Mouse (Mus musculus) kidney, postnatal 0 days (tissue): Measurements from ENCODE around the gene Pde2a. TPM values are rescaled to one million over a fixed set of nuclear protein-coding genes. Genes with fewer than 3 reads are reported as not detected.

Experiments
- ATAC-seq: fragments of 200-750 bp; cut with Nextera tagmentation; replicated peaks from 2 replicates; pipeline ENCODE4 v1.8.0; 2017; ENCODE audit warnings: low read depth, moderate number of reproducible peaks, moderate TSS enrichment, moderate library complexity; ENCODE audit not compliant: low FRiP score
- DNase-seq: peaks from one replicate; pipeline ENCODE4 v3.0.0-alpha.2; 2016; ENCODE audit warnings: low spot score
- H3K27ac ChIP-seq: fragments of 300-500 bp; sonication (generic); 2 replicates; pipeline ENCODE4 v1.5.1; 2014; ENCODE audit warnings: mild to moderate bottlenecking
- H3K27me3 ChIP-seq: fragments of 300-500 bp; sonication (generic); 2 replicates; pipeline ENCODE4 v1.6.1; 2014; ENCODE audit warnings: low read length, mixed read lengths; ENCODE audit not compliant: insufficient read depth
- H3K36me3 ChIP-seq: fragments of 300-500 bp; sonication (generic); 2 replicates; pipeline ENCODE4 v1.6.1; 2014; ENCODE audit warnings: low read length, mixed read lengths; ENCODE audit not compliant: insufficient read depth
- H3K4me1 ChIP-seq: fragments of 300-500 bp; sonication (generic); replicated peaks from 2 replicates; pipeline ENCODE4 v1.6.1; 2014; ENCODE audit warnings: antibody characterized with exemption, low read length, mixed read lengths; ENCODE audit not compliant: insufficient read depth
- H3K4me2 ChIP-seq: fragments of 300-500 bp; sonication (generic); 2 replicates; pipeline ENCODE4 v1.6.1; 2014; ENCODE audit warnings: mild to moderate bottlenecking, low read length, moderate library complexity, mixed read lengths
- H3K4me3 ChIP-seq: fragments of 300-500 bp; sonication (generic); replicated peaks from 2 replicates; pipeline ENCODE4 v1.5.1; 2014; ENCODE audit warnings: low read depth, low read length
- H3K9ac ChIP-seq: fragments of 300-500 bp; sonication (generic); 2 replicates; pipeline ENCODE4 v1.6.1; 2014; ENCODE audit warnings: low read depth, low read length
- H3K9me3 ChIP-seq: fragments of 300-500 bp; sonication (generic); replicated peaks from 2 replicates; pipeline ENCODE4 v1.6.1; 2016; ENCODE audit warnings: low read length, inconsistent platforms, mixed read lengths
- CTCF ChIP-seq: IDR thresholded peaks from 2 replicates; pipeline ENCODE4 v1.5.1; 2016; ENCODE audit warnings: antibody characterized with exemption, low read depth, mild to moderate bottlenecking, moderate library complexity
- WGBS: fragments of 180-500 bp; shearing (Covaris S2); extraction: QIAGEN DNeasy Blood & Tissue Kit; methylation state at CpG from one replicate; pipeline ENCODE4 v1.1.7; 2014; 5-methylcytosine and 5-hydroxymethylcytosine counted together
- polyA plus RNA-seq: library from polyadenylated mRNA; unstranded; fragments of >200 nt; fragmentation: Nextera tagmentation; extraction: Ambion mirVana; gene quantifications from 2 replicates; pipeline ENCODE4 v1.2.1, GENCODE M21; 2015

The Pde2a gene
- polyA plus RNA-seq, 1 experiment from 2014 or later: 21.0 TPM

- 38% methylated on average over 5 of the region's 5 CpGs for WGBS
- Histone ChIP-seq H3K4me1 (no peaks in the 10 kb centered on the region), H3K4me2 (no peak overlapping the region), H3K9ac (no peak overlapping the region), H3K27me3 (no peaks in the 10 kb centered on the region), H3K4me3 (no peak overlapping the region), H3K36me3 (no peaks in the 10 kb centered on the region), H3K27ac (no peak overlapping the region), H3K9me3 (no peaks in the 10 kb centered on the region)
- ATAC-seq (no peak), DNase-seq (no peak)
- TF ChIP-seq CTCF: no peak
These were observed 55.7 kb downstream of the Pde2a start for GRCm38 (mm10) chr7:101477200-101477599.

GRCm38 (mm10) chr7:101478099-101478498, 56.6 kb downstream of the Pde2a start:
- peaks cover 5% of the 10 kb centered on the region; the same call in 1 of the 2 replicates for H3K4me1 ChIP-seq
- H3K4me3 ChIP-seq: no peak overlapping the region
- no peak overlapping the region for H3K27ac ChIP-seq
- 54% methylated on average over 5 of the region's 5 CpGs for WGBS
- ATAC-seq (no peak), DNase-seq (no peak)
- H3K27me3 ChIP-seq: no peaks in the 10 kb centered on the region
- no peak overlapping the region for H3K9ac ChIP-seq
- no peaks in the 10 kb centered on the region for H3K9me3 ChIP-seq
- no peaks in the 10 kb centered on the region for H3K36me3 ChIP-seq
- no peak overlapping the region for H3K4me2 ChIP-seq
- no peak for TF ChIP-seq CTCF

GRCm38 (mm10) chr7:101479841-101480240, 58.4 kb downstream of the Pde2a start:
- no peak overlapping the region for H3K9ac ChIP-seq
- H3K4me2 ChIP-seq: no peak overlapping the region
- 56% methylated on average over 4 of the region's 4 CpGs for WGBS
- peaks cover 11% of the 10 kb centered on the region; the same call in 1 of the 2 replicates for H3K4me1 ChIP-seq
- ATAC-seq (no peak), DNase-seq (no peak)
- no peak overlapping the region for H3K4me3 ChIP-seq
- no peak overlapping the region for H3K27ac ChIP-seq
- no peak for TF ChIP-seq CTCF
- no peaks in the 10 kb centered on the region for H3K27me3 ChIP-seq
- no peaks in the 10 kb centered on the region for H3K36me3 ChIP-seq
- H3K9me3 ChIP-seq: no peaks in the 10 kb centered on the region

GRCm38 (mm10) chr7:101480671-101481070, 59.2 kb downstream of the Pde2a start:
- ATAC-seq: no peak
- Histone ChIP-seq H3K9me3 (no peaks in the 10 kb centered on the region), H3K27me3 (no peaks in the 10 kb centered on the region), H3K27ac (no peak overlapping the region), H3K36me3 (no peaks in the 10 kb centered on the region), H3K4me2 (no peak overlapping the region), H3K9ac (no peak overlapping the region), H3K4me1 (peaks cover 11% of the 10 kb centered on the region; the same call in 1 of the 2 replicates), H3K4me3 (no peak overlapping the region)
- WGBS: 24% methylated on average over 6 of the region's 6 CpGs
- no peak for TF ChIP-seq CTCF
- no peak for DNase-seq

GRCm38 (mm10) chr7:101481872-101482498, 60.5 kb downstream of the Pde2a start:
- Histone ChIP-seq H3K36me3 (no peaks in the 10 kb centered on the region), H3K4me1 (peaks cover 11% of the 10 kb centered on the region; the same call in 1 of the 2 replicates), H3K4me2 (no peak overlapping the region), H3K27me3 (no peaks in the 10 kb centered on the region), H3K9ac (no peak overlapping the region), H3K9me3 (no peaks in the 10 kb centered on the region), H3K27ac (no peak overlapping the region), H3K4me3 (no peak overlapping the region)
- no peak for TF ChIP-seq CTCF
- DNase-seq: no peak
- no peak for ATAC-seq
- 16% methylated on average over 8 of the region's 8 CpGs for WGBS

GRCm38 (mm10) chr7:101482499-101483081, 61.1 kb downstream of the Pde2a start:
- peak; percentile 37; the same call in 1 of the 2 replicates for ATAC-seq
- Histone ChIP-seq H3K4me2 (no peak overlapping the region), H3K36me3 (no peaks in the 10 kb centered on the region), H3K9me3 (no peaks in the 10 kb centered on the region), H3K4me1 (peaks cover 11% of the 10 kb centered on the region; the same call in 1 of the 2 replicates), H3K27me3 (no peaks in the 10 kb centered on the region), H3K9ac (no peak overlapping the region), H3K4me3 (no peak overlapping the region), H3K27ac (no peak overlapping the region)
- TF ChIP-seq CTCF: no peak
- WGBS: 33% methylated on average over 9 of the region's 9 CpGs
- DNase-seq: no peak
